Mouse (Mus musculus) stomach, postnatal 0 days (tissue): ENCODE data around the gene Nrip3. TPM values are rescaled to one million over a fixed set of nuclear protein-coding genes. Genes with fewer than 3 reads are reported as not detected.

Experiments used
- ATAC-seq: fragments of 200-750 bp; cut with Nextera tagmentation; 2 replicates; pipeline ENCODE4 v1.8.0; 2017; ENCODE audit not compliant: low FRiP score, low TSS enrichment
- DNase-seq: peaks from one replicate; pipeline ENCODE4 v3.0.0-alpha.2; 2016; ENCODE audit warnings: low spot score
- H3K27ac ChIP-seq: fragments of 300-500 bp; sonication (generic); replicated peaks from 2 replicates; pipeline ENCODE4 v1.5.1; 2014; ENCODE audit warnings: mild to moderate bottlenecking, control low read depth
- H3K27me3 ChIP-seq: fragments of 300-500 bp; sonication (generic); 2 replicates; pipeline ENCODE4 v1.6.1; 2014; ENCODE audit warnings: low read length; ENCODE audit not compliant: control insufficient read depth, insufficient read depth
- H3K36me3 ChIP-seq: fragments of 300-500 bp; sonication (generic); 2 replicates; pipeline ENCODE4 v1.6.1; 2014; ENCODE audit warnings: low read length, mixed read lengths; ENCODE audit not compliant: control insufficient read depth, insufficient read depth
- H3K4me1 ChIP-seq: fragments of 300-500 bp; sonication (generic); replicated peaks from 2 replicates; pipeline ENCODE4 v1.6.1; 2014; ENCODE audit warnings: antibody characterized with exemption; ENCODE audit not compliant: control insufficient read depth, insufficient read depth
- H3K4me2 ChIP-seq: fragments of 300-500 bp; sonication (generic); replicated peaks from 2 replicates; pipeline ENCODE4 v1.6.1; 2014; ENCODE audit warnings: low read depth, mild to moderate bottlenecking, control low read depth, moderate library complexity
- H3K4me3 ChIP-seq: fragments of 300-500 bp; sonication (generic); 2 replicates; pipeline ENCODE4 v1.5.1; 2014; ENCODE audit warnings: low read depth, low read length, control low read depth
- H3K9ac ChIP-seq: fragments of 300-500 bp; sonication (generic); 2 replicates; pipeline ENCODE4 v1.6.1; 2014; ENCODE audit warnings: mild to moderate bottlenecking, low read length, control low read depth, mixed read lengths
- H3K9me3 ChIP-seq: fragments of 300-500 bp; sonication (generic); 2 replicates; pipeline ENCODE4 v1.6.1; 2016; ENCODE audit warnings: low read length; ENCODE audit not compliant: control insufficient read depth
- CTCF ChIP-seq: IDR thresholded peaks from 2 replicates; pipeline ENCODE4 v1.5.1; 2016; ENCODE audit warnings: antibody characterized with exemption, low read depth, mild to moderate bottlenecking, moderate library complexity
- EP300 ChIP-seq: optimal IDR thresholded peaks from 2 replicates; pipeline ENCODE3; 2016; ENCODE audit warnings: antibody characterized with exemption
- WGBS: fragments of 180-500 bp; shearing (Covaris S2); extraction: QIAGEN DNeasy Blood & Tissue Kit; methylation state at CpG from one replicate; pipeline ENCODE4 v1.1.7; 2014; 5-methylcytosine and 5-hydroxymethylcytosine counted together
- polyA plus RNA-seq: library from polyadenylated mRNA; unstranded; fragments of >200 nt; fragmentation: Nextera tagmentation; extraction: Ambion mirVana; gene quantifications from 2 replicates; pipeline ENCODE4 v1.2.1, GENCODE M21; 2015

The Nrip3 gene
- polyA plus RNA-seq, 1 experiment from 2014 or later: 0.63 TPM

- Histone ChIP-seq H3K27ac (no peak overlapping the region), H3K27me3 (no peaks in the 10 kb centered on the region; the same call in 1 of the 2 replicates), H3K9me3 (no peaks in the 10 kb centered on the region), H3K9ac (no peak overlapping the region), H3K4me1 (peaks cover 5% of the 10 kb centered on the region; the same call in 1 of the 2 replicates), H3K36me3 (no peaks in the 10 kb centered on the region), H3K4me2 (no peak overlapping the region), H3K4me3 (no peak overlapping the region)
- no peak for ATAC-seq
- no peak for DNase-seq
- TF ChIP-seq EP300 (no peak), CTCF (no peak)
- WGBS: 32% methylated on average over 7 of the region's 7 CpGs
These were observed 1.5 kb upstream of the Nrip3 start for GRCm38 (mm10) chr7:109783281-109783680.

- Histone ChIP-seq H3K36me3 (no peaks in the 10 kb centered on the region), H3K27me3 (no peaks in the 10 kb centered on the region; the same call in 1 of the 2 replicates), H3K9ac (peak overlapping the region; percentile 45; the same call in 1 of the 2 replicates), H3K27ac (no peak overlapping the region), H3K4me2 (peak overlapping the region; percentile 94), H3K9me3 (no peaks in the 10 kb centered on the region), H3K4me3 (peak overlapping the region; percentile 48), H3K4me1 (peaks cover 5% of the 10 kb centered on the region; the same call in 1 of the 2 replicates)
- TF ChIP-seq CTCF (no peak), EP300 (no peak)
- ATAC-seq (peak; percentile 79), DNase-seq (no peak)
- under 1% methylated on average over 22 of the region's 24 CpGs for whole genome bisulfite sequencing
These were observed 747 bp downstream of the Nrip3 start for GRCm38 (mm10) chr7:109781087-109781469.

DNA sequence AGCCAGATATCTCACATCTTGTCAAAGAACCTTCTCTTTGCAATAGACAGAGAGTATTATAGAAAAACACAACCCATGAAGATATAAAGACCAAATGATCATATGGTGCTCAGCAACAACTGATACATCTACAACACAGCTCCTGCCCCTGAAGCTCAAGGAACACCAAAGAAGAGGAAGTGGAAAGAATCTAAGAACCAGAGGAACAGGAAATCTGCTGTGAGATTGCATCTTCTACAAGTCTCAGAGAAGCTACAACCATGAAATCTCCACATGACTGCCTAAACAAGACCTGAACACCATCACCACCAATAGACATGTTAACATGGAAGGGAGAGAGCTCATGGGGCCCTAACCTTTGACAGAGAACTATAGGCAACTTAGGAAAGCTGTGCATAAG is 9.6 kb downstream of the Nrip3 start:
- no peak overlapping the region for H3K9ac ChIP-seq
- ATAC-seq: no peak

GRCm38 (mm10) chr7:109768699-109769383 is 13.0 kb downstream of the Nrip3 start:
- no peaks in the 10 kb centered on the region for H3K36me3 ChIP-seq
- H3K27ac ChIP-seq: no peak overlapping the region
- no peak overlapping the region for H3K4me2 ChIP-seq
- H3K27me3 ChIP-seq: no peaks in the 10 kb centered on the region
- H3K9ac ChIP-seq: no peak overlapping the region
- H3K9me3 ChIP-seq: no peaks in the 10 kb centered on the region
- DNase-seq (no peak), ATAC-seq (no peak)
- 46% methylated on average over 2 of the region's 2 CpGs for WGBS
- no peak overlapping the region for H3K4me3 ChIP-seq
- no peaks in the 10 kb centered on the region for H3K4me1 ChIP-seq
- TF ChIP-seq CTCF (no peak), EP300 (no peak)

More for the DNA sequence above, 9.6 kb downstream of the Nrip3 start:
- no peak for TF ChIP-seq EP300
- TF ChIP-seq CTCF: no peak
- H3K27me3 ChIP-seq: no peaks in the 10 kb centered on the region
- H3K4me1 ChIP-seq: no peaks in the 10 kb centered on the region
- H3K27ac ChIP-seq: no peak overlapping the region
- no peak overlapping the region for H3K4me3 ChIP-seq
- no peaks in the 10 kb centered on the region for H3K36me3 ChIP-seq
- DNase-seq: no peak
- H3K9me3 ChIP-seq: no peaks in the 10 kb centered on the region
- H3K4me2 ChIP-seq: no peak overlapping the region

- WGBS: 72% methylated on average over 7 of the region's 7 CpGs
- Histone ChIP-seq H3K4me3 (no peak overlapping the region), H3K36me3 (no peaks in the 10 kb centered on the region), H3K9me3 (no peaks in the 10 kb centered on the region), H3K9ac (no peak overlapping the region), H3K4me2 (no peak overlapping the region), H3K27me3 (no peaks in the 10 kb centered on the region), H3K4me1 (no peaks in the 10 kb centered on the region), H3K27ac (no peak overlapping the region)
- DNase-seq: no peak
- ATAC-seq: no peak
- TF ChIP-seq EP300: no peak
- TF ChIP-seq CTCF: no peak
These were observed 14.1 kb downstream of the Nrip3 start for GRCm38 (mm10) chr7:109767575-109768350.

- Histone ChIP-seq H3K9me3 (no peaks in the 10 kb centered on the region), H3K4me1 (no peaks in the 10 kb centered on the region)
- 73% methylated on average over 2 of the region's 2 CpGs for WGBS
These were observed 17.8 kb downstream of the Nrip3 start for GRCm38 (mm10) chr7:109764009-109764408.

More at GRCm38 (mm10) chr7:109764009-109764408, 17.8 kb downstream of the Nrip3 start:
- no peak overlapping the region for H3K9ac ChIP-seq
- ATAC-seq (no peak), DNase-seq (no peak)
- no peak overlapping the region for H3K4me3 ChIP-seq
- no peak overlapping the region for H3K27ac ChIP-seq
- no peak overlapping the region for H3K4me2 ChIP-seq
- no peak for TF ChIP-seq CTCF
- no peak for TF ChIP-seq EP300
- no peaks in the 10 kb centered on the region for H3K36me3 ChIP-seq
- no peaks in the 10 kb centered on the region for H3K27me3 ChIP-seq
